Mouse (Mus musculus): ENCODE data around the gene Vstm2a. TPM values are rescaled to one million over a fixed set of nuclear protein-coding genes. Genes with fewer than 3 reads are reported as not detected.

Gene Vstm2a
- 0.08 and 0.11 TPM in 2 replicates for polyA plus RNA-seq (2015; fragmentation: Nextera tagmentation; extraction: Ambion mirVana)

DNA sequence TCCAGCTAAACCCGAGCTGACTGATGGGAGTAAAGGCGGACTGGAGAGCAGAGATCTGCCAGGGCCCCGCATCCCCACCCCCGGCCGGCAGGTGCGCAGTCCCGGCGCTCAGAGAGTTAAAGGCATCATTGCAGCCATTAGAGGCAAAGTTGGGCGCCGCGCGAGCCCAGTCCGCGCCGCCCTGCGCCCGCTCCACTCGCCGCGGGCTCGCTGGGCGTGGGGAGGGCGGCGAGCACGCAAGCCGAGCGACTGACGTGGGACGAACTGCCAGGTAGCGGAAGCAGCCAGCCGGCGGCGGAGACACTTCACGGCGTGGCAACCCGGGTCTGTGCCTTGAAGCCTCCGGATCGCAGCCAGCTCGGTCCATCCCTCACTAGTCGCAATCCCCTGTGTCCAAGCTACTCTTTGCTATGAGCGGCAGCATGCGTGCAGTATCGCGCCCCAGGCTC, at the start of gene Vstm2a:
Gene Vstm2a, plus strand, starts transcription at position 252 of the 449 bp plus-strand sequence.
- ATAC-seq (ENCODE audit: borderline replicate concordance, extremely low read depth, low FRiP score, low TSS enrichment), result peak; percentile 39; the same call in 1 of the 2 replicates
- Histone ChIP-seq H3K36me3 (no peaks in the 10 kb centered on the region), H3K27ac (no peak within 1 kb of the TSS), H3K27me3 (peaks cover 48% of the 10 kb centered on the region), H3K9me3 (no peaks in the 10 kb centered on the region), H3K4me1 (0 out of 2 replicates have a peak, but pooled peaks cover 8% of the 10 kb centered on the region), H3K4me2 (peak within 1 kb of the TSS; percentile 74), H3K4me3 (peak within 1 kb of the TSS; percentile 38), H3K9ac (no peak within 1 kb of the TSS)
- 1% methylated on average over 44 of the region's 44 CpGs for WGBS

DNA sequence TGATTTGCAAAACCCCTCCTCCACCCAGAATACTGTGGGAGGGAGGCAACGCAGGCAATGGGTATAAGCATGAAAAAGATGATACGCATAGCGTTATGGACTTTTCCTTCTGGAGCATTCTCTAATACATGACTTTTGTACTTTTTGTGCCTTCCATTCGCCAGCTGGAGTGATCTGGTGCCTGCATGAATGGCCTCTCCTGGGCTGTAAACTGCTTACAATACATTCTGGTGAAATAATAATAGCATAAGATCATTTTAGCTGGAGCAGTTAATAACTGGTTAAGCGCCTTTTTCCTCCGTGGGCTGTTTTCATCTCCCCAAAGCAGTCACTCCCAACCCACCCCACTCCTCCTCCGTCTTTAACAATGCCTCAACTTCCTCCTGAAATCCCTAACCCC, 513 bp upstream of the Vstm2a start:
- Histone ChIP-seq H3K9ac (no peak overlapping the region), H3K27me3 (peaks cover 48% of the 10 kb centered on the region), H3K36me3 (no peaks in the 10 kb centered on the region), H3K4me1 (0 out of 2 replicates have a peak, but pooled peaks cover 8% of the 10 kb centered on the region), H3K4me3 (peak overlapping the region; percentile 38), H3K9me3 (no peaks in the 10 kb centered on the region), H3K4me2 (peak overlapping the region; percentile 74), H3K27ac (no peak overlapping the region)
- ATAC-seq (ENCODE audit: borderline replicate concordance, extremely low read depth, low FRiP score, low TSS enrichment), result no peak
- WGBS, result 31% methylated on average over 7 of the region's 7 CpGs

DNA sequence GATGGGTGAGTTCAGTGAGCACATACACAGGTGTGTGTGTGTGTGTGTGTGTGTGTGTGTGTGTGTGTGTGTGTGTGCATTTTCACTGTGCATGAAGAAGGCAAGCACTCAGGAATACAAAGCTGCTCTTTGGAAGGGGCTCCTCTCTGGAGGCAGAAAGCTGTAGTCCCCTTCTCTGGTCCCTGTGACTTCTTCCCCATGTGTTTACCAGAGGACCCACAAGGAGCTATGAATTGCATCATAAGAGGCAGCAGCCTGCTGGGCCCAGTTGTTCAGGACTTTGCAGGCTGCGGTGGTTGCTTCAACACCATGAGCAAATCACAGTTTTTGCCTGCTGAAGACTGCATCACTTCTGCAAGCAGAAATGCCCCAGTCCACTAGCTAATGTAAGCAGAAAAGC, 776 bp downstream of the Vstm2a start:
- Histone ChIP-seq H3K27ac (no peak overlapping the region), H3K36me3 (no peaks in the 10 kb centered on the region), H3K9me3 (no peaks in the 10 kb centered on the region), H3K4me3 (no peak overlapping the region), H3K4me2 (no peak overlapping the region), H3K4me1 (0 out of 2 replicates have a peak, but pooled peaks cover 8% of the 10 kb centered on the region), H3K27me3 (peaks cover 48% of the 10 kb centered on the region), H3K9ac (no peak overlapping the region)
- ATAC-seq (ENCODE audit: borderline replicate concordance, extremely low read depth, low FRiP score, low TSS enrichment), result no peak
- 35% methylated on average over 1 of the region's 1 CpGs for WGBS

DNA sequence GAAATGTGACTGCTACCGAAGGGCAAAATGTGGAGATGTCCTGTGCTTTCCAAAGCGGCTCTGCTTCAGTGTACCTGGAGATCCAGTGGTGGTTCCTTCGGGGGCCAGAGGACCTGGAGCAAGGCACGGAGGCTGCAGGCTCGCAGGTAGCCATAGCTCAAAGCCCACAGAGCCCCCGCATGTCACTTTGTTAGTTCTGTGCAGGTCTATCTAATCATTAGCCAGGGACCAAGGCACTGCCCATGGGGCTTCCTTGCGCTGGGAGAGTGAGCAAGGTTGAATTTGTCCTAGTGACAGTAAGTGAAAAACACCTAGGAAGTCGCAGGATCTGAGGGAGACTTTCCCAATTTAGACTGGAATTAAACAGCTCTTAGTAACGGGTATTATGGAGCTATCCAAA, 2.4 kb downstream of the Vstm2a start:
- no peaks in the 10 kb centered on the region for H3K9me3 ChIP-seq
- no peak overlapping the region for H3K27ac ChIP-seq
- no peak overlapping the region for H3K9ac ChIP-seq
- H3K27me3 ChIP-seq, result peaks cover 48% of the 10 kb centered on the region
- 0 out of 2 replicates have a peak, but pooled peaks cover 8% of the 10 kb centered on the region for H3K4me1 ChIP-seq
- no peak for ATAC-seq (ENCODE audit: borderline replicate concordance, extremely low read depth, low FRiP score, low TSS enrichment)
- H3K4me2 ChIP-seq, result no peak overlapping the region
- H3K4me3 ChIP-seq, result no peak overlapping the region
- H3K36me3 ChIP-seq, result no peaks in the 10 kb centered on the region
- WGBS, result 13% methylated on average over 9 of the region's 9 CpGs

DNA sequence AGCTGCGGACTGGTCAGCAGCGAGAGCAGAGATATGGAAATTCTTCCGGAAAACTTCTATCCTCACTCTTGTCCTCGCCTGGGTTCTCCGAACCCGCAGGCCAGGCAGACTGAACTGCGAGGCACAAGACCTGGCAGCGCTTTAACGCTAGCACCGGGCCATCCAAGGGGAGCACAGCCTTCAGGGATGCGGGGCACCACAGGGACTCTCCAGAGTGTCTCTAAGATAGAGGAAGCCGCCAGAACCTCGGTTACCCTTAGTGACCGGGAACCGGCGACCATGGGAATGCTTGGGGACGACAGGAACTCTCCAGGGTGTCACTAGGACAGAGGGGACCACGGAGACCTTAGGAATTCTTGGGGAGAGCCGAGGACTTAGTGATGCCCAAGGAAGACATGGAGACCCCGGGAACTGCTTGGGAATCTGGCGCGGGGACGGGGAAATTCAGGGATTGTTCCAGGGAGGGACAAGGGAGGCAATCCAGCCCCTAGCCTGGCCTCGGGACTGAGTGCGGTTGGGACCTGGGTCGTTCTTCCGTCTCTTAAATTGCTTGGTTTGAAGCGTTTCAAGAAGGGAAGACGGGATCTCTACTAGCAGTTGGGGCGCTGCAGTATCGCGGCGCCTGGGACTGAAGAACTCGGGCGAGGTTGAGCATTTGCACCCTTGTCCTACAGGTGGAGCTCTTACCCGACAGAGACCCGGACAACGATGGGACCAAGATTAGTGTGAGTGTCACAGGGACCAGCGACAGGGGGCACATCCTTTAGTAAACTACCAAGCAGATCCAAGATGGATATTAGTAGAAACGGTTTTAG, 3.4 kb downstream of the Vstm2a start:
- no peak overlapping the region for H3K9ac ChIP-seq
- H3K4me2 ChIP-seq, result peak overlapping the region; percentile 58
- no peaks in the 10 kb centered on the region for H3K9me3 ChIP-seq
- H3K4me3 ChIP-seq, result peak overlapping the region; percentile 25
- H3K27me3 ChIP-seq, result peaks cover 48% of the 10 kb centered on the region
- WGBS, result under 1% methylated on average over 40 of the region's 40 CpGs
- no peak overlapping the region for H3K27ac ChIP-seq
- ATAC-seq (ENCODE audit: borderline replicate concordance, extremely low read depth, low FRiP score, low TSS enrichment), result no peak
- H3K4me1 ChIP-seq, result 0 out of 2 replicates have a peak, but pooled peaks cover 8% of the 10 kb centered on the region
- no peaks in the 10 kb centered on the region for H3K36me3 ChIP-seq

DNA sequence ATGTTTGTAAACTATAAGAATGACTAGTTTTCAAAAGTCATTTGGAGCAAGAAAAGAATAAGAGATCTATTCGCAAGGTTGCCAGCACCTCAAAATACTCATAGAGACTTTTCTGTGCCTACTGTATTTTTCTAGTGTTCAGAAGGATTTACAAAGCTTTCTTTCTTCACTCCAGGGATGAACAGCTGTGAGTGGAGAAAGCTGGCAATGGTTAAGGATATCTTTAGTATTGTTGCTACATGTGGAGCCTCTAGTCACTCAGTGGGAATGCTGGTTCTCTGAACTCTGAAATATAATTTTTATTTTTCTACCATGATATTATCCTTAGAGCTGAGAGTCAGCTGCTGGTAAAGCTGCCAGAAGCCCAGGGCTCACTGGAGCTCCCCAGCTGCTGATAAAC, 10.9 kb downstream of the Vstm2a start:
- Histone ChIP-seq H3K27ac (no peak overlapping the region), H3K4me1 (no peaks in the 10 kb centered on the region), H3K4me2 (no peak overlapping the region), H3K4me3 (no peak overlapping the region), H3K36me3 (no peaks in the 10 kb centered on the region), H3K9ac (no peak overlapping the region), H3K9me3 (no peaks in the 10 kb centered on the region), H3K27me3 (no peaks in the 10 kb centered on the region)
- WGBS, result 90% methylated on average over 1 of the region's 1 CpGs
- no peak for ATAC-seq (ENCODE audit: borderline replicate concordance, extremely low read depth, low FRiP score, low TSS enrichment)

DNA sequence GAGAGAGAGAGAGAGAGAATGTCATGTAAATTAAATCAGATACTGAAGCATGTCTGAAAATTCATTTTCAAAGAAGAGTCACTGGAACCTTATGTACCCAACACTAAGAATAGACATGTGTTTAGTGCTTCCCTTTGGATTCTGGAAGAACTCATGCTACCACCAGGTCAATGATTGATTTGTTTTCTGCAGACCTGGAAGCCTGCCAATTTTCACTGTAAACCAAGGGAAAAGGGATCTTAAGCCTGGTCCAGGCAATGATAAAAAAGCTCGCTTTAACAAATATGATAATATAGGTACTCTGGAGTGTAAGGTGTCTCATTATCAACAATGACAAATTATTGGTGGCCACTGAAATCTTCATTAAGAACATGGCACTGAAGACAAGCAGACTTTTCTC, 32.9 kb downstream of the Vstm2a start:
- no peak overlapping the region for H3K4me2 ChIP-seq
- no peak overlapping the region for H3K4me3 ChIP-seq
- no peak overlapping the region for H3K27ac ChIP-seq
- no peak for ATAC-seq (ENCODE audit: borderline replicate concordance, extremely low read depth, low FRiP score, low TSS enrichment)
- H3K27me3 ChIP-seq, result no peaks in the 10 kb centered on the region
- H3K36me3 ChIP-seq, result no peaks in the 10 kb centered on the region
- no peaks in the 10 kb centered on the region for H3K9me3 ChIP-seq
- H3K4me1 ChIP-seq, result no peaks in the 10 kb centered on the region
- no peak overlapping the region for H3K9ac ChIP-seq
- WGBS, result 50% methylated on average over 1 of the region's 1 CpGs

DNA sequence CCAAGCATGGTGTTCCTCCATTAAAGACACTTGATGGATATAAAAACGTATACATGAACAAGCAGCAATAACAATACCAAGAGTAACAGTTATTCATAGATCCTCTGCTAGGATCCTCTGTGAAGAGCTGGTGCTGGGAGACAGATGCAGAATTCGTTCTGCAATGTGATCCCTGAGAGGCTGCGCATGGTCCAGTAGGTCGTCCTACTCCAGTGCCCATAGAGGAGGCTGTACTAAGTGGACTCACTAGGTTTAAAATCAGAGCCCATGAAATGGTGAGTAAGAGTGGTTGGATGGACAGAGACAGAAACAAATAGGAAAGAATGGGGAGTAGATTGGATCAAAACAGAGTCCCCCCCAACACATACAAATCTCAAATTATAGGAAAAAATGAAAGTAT, 35.4 kb downstream of the Vstm2a start:
- no peaks in the 10 kb centered on the region for H3K9me3 ChIP-seq
- ATAC-seq (ENCODE audit: borderline replicate concordance, extremely low read depth, low FRiP score, low TSS enrichment), result no peak
- H3K4me1 ChIP-seq, result no peaks in the 10 kb centered on the region
- no peak overlapping the region for H3K27ac ChIP-seq
- 81% methylated on average over 4 of the region's 4 CpGs for WGBS
- no peaks in the 10 kb centered on the region for H3K36me3 ChIP-seq
- no peak overlapping the region for H3K4me3 ChIP-seq
- no peak overlapping the region for H3K9ac ChIP-seq
- no peak overlapping the region for H3K4me2 ChIP-seq
- H3K27me3 ChIP-seq, result no peaks in the 10 kb centered on the region

DNA sequence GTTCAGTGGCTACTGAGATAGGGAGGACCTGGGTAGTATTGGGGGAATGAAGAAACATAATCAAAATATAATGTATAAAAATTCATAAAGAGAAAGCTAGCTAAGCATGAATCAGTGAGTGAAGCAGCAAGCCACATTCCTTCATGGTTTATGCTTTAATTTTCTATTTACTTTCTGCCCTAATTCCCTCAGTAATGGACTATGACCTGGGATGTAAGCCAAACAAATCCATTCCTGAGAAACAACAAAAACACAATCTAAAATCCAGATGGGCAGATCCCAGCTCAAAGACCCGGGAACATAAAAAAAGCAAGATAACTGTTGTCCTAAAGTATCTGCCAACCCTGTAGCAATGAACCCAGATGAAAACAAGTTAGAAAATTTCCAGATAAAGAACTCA, 39.0 kb downstream of the Vstm2a start:
- Histone ChIP-seq H3K4me3 (no peak overlapping the region), H3K27me3 (no peaks in the 10 kb centered on the region), H3K4me2 (no peak overlapping the region), H3K9ac (no peak overlapping the region), H3K36me3 (no peaks in the 10 kb centered on the region), H3K27ac (no peak overlapping the region), H3K9me3 (no peaks in the 10 kb centered on the region), H3K4me1 (no peaks in the 10 kb centered on the region)
- 48% methylated on average over 1 of the region's 1 CpGs for WGBS
- no peak for ATAC-seq (ENCODE audit: borderline replicate concordance, extremely low read depth, low FRiP score, low TSS enrichment)

DNA sequence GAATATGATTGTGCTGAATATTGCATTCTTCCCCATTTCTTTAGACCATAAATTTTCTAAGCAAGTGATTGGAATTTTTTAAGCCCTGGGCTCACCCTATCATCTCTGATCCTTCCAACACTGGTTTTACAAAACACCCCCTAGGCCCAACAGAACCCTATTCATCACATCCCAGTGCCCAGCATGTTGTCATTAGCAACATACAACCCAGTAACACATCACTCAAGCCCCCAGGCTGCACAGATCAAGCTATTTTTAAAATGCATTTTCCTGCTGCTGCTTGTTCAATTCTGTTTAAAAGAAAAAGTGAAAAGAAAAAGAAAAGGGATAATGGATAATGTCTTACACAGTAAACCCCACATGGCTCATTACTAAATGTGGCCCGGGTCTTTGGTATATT, 42.0 kb downstream of the Vstm2a start:
- ATAC-seq (ENCODE audit: borderline replicate concordance, extremely low read depth, low FRiP score, low TSS enrichment), result no peak
- H3K9me3 ChIP-seq, result no peaks in the 10 kb centered on the region
- no peaks in the 10 kb centered on the region for H3K27me3 ChIP-seq
- H3K9ac ChIP-seq, result no peak overlapping the region
- no peak overlapping the region for H3K27ac ChIP-seq
- H3K4me3 ChIP-seq, result no peak overlapping the region
- H3K4me2 ChIP-seq, result no peak overlapping the region
- H3K36me3 ChIP-seq, result no peaks in the 10 kb centered on the region
- no peaks in the 10 kb centered on the region for H3K4me1 ChIP-seq
- WGBS, result 40% methylated on average over 1 of the region's 1 CpGs

DNA sequence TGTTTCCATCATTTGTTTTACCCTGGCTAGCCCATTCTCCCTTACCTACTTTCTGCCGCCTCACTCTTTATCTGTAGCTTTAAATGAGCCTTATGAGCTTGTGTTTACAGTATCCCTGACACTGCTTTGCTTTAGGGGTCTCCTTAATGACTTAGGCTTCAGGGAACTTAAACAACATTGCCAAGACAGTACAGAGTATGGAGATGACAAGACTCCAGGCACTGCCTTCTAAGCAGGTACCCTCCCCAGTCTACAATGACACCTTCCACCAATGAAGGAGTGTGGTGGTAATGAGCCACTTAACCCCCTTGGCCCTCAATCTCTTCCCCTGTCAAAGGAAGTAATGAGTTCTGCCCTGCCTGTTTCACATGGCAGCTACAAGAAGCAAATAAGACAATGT, 42.4 kb downstream of the Vstm2a start:
- no peak overlapping the region for H3K9ac ChIP-seq
- no peak overlapping the region for H3K27ac ChIP-seq
- no peak overlapping the region for H3K4me2 ChIP-seq
- WGBS, result 27% methylated on average over 1 of the region's 1 CpGs
- no peaks in the 10 kb centered on the region for H3K36me3 ChIP-seq
- no peak overlapping the region for H3K4me3 ChIP-seq
- no peak for ATAC-seq (ENCODE audit: borderline replicate concordance, extremely low read depth, low FRiP score, low TSS enrichment)
- no peaks in the 10 kb centered on the region for H3K27me3 ChIP-seq
- H3K9me3 ChIP-seq, result no peaks in the 10 kb centered on the region
- H3K4me1 ChIP-seq, result no peaks in the 10 kb centered on the region

DNA sequence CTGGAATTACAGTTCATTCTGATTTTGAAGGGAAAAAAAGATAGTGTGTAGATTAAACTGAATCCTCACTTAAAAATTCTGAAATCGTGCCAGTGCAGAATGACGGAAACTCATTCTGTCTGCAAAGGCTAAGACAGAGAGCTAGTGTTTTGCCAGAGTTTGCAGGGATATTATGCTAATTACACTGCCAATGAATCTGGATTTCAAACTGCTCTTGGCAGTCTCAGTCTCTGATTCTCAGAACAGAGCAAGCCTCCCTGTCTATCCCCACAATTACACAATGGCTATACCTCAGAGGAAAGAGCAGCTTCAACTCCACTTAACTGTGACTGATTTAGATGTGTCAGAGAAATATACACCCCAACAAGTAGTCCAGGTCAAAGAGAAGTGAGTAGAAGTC, 43.2 kb downstream of the Vstm2a start:
- H3K4me3 ChIP-seq, result no peak overlapping the region
- no peaks in the 10 kb centered on the region for H3K9me3 ChIP-seq
- no peaks in the 10 kb centered on the region for H3K36me3 ChIP-seq
- no peak overlapping the region for H3K9ac ChIP-seq
- H3K27me3 ChIP-seq, result no peaks in the 10 kb centered on the region
- H3K4me2 ChIP-seq, result no peak overlapping the region
- 57% methylated on average over 2 of the region's 2 CpGs for WGBS
- no peak for ATAC-seq (ENCODE audit: borderline replicate concordance, extremely low read depth, low FRiP score, low TSS enrichment)
- no peak overlapping the region for H3K27ac ChIP-seq
- no peaks in the 10 kb centered on the region for H3K4me1 ChIP-seq

Measured in lung, embryonic 15.5 days (tissue).